Mouse (Mus musculus) lung, adult 2 months (tissue): ENCODE measurements around the gene Col4a1. TPM values are rescaled to one million over a fixed set of nuclear protein-coding genes. Genes with fewer than 3 reads are reported as not detected.

Experiments used
- DNase-seq: peaks from one replicate; pipeline ENCODE4 v3.0.0; 2022
- H3K4me1 ChIP-seq: fragments of 200-500 bp; 2 replicates; pipeline ENCODE4 v1.6.1; 2011; ENCODE audit warnings: low read length; ENCODE audit not compliant: control insufficient read depth, insufficient read depth
- H3K4me3 ChIP-seq: fragments of 200-500 bp; replicated peaks from 2 replicates; pipeline ENCODE3; 2011; ENCODE audit warnings: low read depth, mild to moderate bottlenecking, control low read depth, low read length; ENCODE audit errors: extremely low read depth
- CTCF ChIP-seq: fragments of 200-500 bp; IDR thresholded peaks from 2 replicates; pipeline ENCODE4 v1.5.1; 2011; ENCODE audit warnings: mild to moderate bottlenecking, low read length, control low read depth; ENCODE audit not compliant: insufficient read depth
- POLR2A ChIP-seq: fragments of 200-500 bp; IDR thresholded peaks from 2 replicates; pipeline ENCODE4 v1.6.1; 2011; ENCODE audit warnings: low read depth, mild to moderate bottlenecking, control low read depth, low read length, borderline replicate concordance; ENCODE audit errors: extremely low read depth
- WGBS: fragments of 180-500 bp; shearing (Covaris S2); methylation state at CpG from one replicate; pipeline ENCODE4 v1.1.7; 2018; 5-methylcytosine and 5-hydroxymethylcytosine counted together
- polyA plus RNA-seq: library from polyadenylated mRNA; depleted of rRNA; stranded (reverse); fragments of >200 nt; gene quantifications from 2 replicates; pipeline ENCODE4 v1.2.3, GENCODE M21; 2012

Col4a1 gene
- polyA plus RNA-seq, 1 experiment, result 556 TPM

- no peak for DNase-seq
- Histone ChIP-seq H3K4me3 (no peak overlapping the region), H3K4me1 (peaks cover 37% of the 10 kb centered on the region)
- TF ChIP-seq POLR2A, result no peak
- WGBS, result 34% methylated on average over 7 of the region's 7 CpGs
Measured at GRCm38 (mm10) chr8:11252235-11252774, 60.3 kb downstream of the Col4a1 start.

- no peak for DNase-seq
Measured at GRCm38 (mm10) chr8:11250149-11250548, 62.5 kb downstream of the Col4a1 start.

DNA sequence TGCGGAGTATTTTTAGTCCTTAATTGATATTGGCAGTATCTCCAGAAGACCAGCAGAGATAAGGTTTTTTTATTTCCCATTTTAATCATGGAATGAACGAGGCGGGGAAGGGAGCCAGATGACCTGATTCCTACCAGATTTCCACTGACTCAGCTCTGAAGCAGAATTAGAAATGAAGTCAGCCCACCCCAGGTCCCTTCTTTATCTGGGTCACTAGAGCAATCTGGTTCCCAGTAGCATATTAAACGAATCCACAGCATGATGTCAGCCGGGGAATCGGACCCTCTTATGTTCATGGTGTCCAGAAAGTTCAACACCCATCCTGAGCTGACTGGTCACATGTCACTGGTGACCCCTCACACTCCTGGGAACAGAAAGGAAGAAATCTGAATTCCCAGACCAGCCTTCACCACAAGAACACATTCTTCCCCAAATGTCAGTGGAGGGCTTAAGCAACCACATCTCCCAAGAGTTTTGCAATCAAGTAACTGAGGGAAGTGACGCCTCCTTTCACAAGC, 63.0 kb downstream of the Col4a1 start:
- H3K4me1 ChIP-seq, result peaks cover 24% of the 10 kb centered on the region
- DNase-seq, result no peak
- no peak for TF ChIP-seq POLR2A
- no peak for TF ChIP-seq CTCF
- H3K4me3 ChIP-seq, result no peak overlapping the region
- 29% methylated on average over 7 of the region's 7 CpGs for WGBS

More at GRCm38 (mm10) chr8:11250149-11250548, 62.5 kb downstream of the Col4a1 start:
- TF ChIP-seq POLR2A (no peak), CTCF (no peak)
- H3K4me3 ChIP-seq, result no peak overlapping the region
- 61% methylated on average over 8 of the region's 8 CpGs for WGBS
- peaks cover 27% of the 10 kb centered on the region for H3K4me1 ChIP-seq

- TF ChIP-seq CTCF, result no peak
- no peak for TF ChIP-seq POLR2A
- 56% methylated on average over 7 of the region's 7 CpGs for WGBS
- DNase-seq, result no peak
- Histone ChIP-seq H3K4me1 (peaks cover 21% of the 10 kb centered on the region), H3K4me3 (no peak overlapping the region)
Measured at GRCm38 (mm10) chr8:11248712-11249111, 63.9 kb downstream of the Col4a1 start.

- Histone ChIP-seq H3K4me1 (no peaks in the 10 kb centered on the region), H3K4me3 (no peak overlapping the region)
- TF ChIP-seq POLR2A (no peak), CTCF (no peak)
- 49% methylated on average over 2 of the region's 2 CpGs for WGBS
- DNase-seq, result no peak
Measured at GRCm38 (mm10) chr8:11241488-11241887, 71.1 kb downstream of the Col4a1 start.

GRCm38 (mm10) chr8:11234879-11235210, 77.8 kb downstream of the Col4a1 start:
- Histone ChIP-seq H3K4me1 (peaks cover 3% of the 10 kb centered on the region; the same call in 1 of the 2 replicates), H3K4me3 (no peak overlapping the region)
- no peak for TF ChIP-seq CTCF
- DNase-seq, result no peak
- 75% methylated on average over 6 of the region's 6 CpGs for WGBS

GRCm38 (mm10) chr8:11234151-11234878, 78.3 kb downstream of the Col4a1 start:
- TF ChIP-seq POLR2A (no peak), CTCF (no peak)
- H3K4me3 ChIP-seq, result no peak overlapping the region
- H3K4me1 ChIP-seq, result peaks cover 3% of the 10 kb centered on the region; the same call in 1 of the 2 replicates
- 44% methylated on average over 10 of the region's 10 CpGs for WGBS
- DNase-seq, result no peak

GRCm38 (mm10) chr8:11233009-11233408, 79.6 kb downstream of the Col4a1 start:
- DNase-seq, result no peak
- WGBS, result 78% methylated on average over 4 of the region's 4 CpGs
- TF ChIP-seq CTCF (no peak), POLR2A (no peak)
- Histone ChIP-seq H3K4me1 (peaks cover 3% of the 10 kb centered on the region; the same call in 1 of the 2 replicates), H3K4me3 (no peak overlapping the region)

- Histone ChIP-seq H3K4me3 (no peak overlapping the region), H3K4me1 (peaks cover 3% of the 10 kb centered on the region; the same call in 1 of the 2 replicates)
- TF ChIP-seq CTCF (no peak), POLR2A (no peak)
- DNase-seq, result no peak
- WGBS, result 68% methylated on average over 4 of the region's 4 CpGs
Measured at GRCm38 (mm10) chr8:11230277-11230676, 82.3 kb downstream of the Col4a1 start.

DNA sequence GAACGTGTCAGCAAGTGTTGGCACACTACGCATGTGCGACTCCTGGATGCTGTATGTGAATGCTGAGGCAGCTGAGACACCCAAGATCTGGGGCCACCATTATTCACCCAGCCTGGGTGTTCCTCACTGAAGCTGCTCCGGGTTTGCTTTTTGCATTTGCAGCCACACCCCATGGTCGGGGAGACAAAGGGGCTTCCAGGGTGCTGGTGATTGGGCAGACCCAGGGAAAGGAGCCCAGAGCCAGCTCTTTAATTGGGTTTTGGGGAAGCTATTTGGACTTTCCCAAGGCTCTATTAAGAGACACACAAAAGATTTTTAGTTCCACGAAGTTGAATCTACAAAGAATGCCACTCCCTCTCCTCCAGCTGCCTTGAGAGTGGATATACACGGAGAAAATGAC, 85.2 kb downstream of the Col4a1 start:
- Histone ChIP-seq H3K4me1 (no peaks in the 10 kb centered on the region; the same call in 1 of the 2 replicates), H3K4me3 (no peak overlapping the region)
- 61% methylated on average over 7 of the region's 7 CpGs for WGBS
- no peak for TF ChIP-seq CTCF
- TF ChIP-seq POLR2A, result no peak
- DNase-seq, result no peak
